Mouse (Mus musculus) ovary, postnatal 14 days (tissue): ENCODE measurements around the gene Zdhhc21.
A peak's percentile ranks its signal among the peaks of the same experiment; 100 is the strongest.

Experiments used
- DNase-seq: peaks from one replicate; pipeline ENCODE4 v3.0.0; 2022; ENCODE audit warnings: low spot score

Gene Zdhhc21

DNA sequence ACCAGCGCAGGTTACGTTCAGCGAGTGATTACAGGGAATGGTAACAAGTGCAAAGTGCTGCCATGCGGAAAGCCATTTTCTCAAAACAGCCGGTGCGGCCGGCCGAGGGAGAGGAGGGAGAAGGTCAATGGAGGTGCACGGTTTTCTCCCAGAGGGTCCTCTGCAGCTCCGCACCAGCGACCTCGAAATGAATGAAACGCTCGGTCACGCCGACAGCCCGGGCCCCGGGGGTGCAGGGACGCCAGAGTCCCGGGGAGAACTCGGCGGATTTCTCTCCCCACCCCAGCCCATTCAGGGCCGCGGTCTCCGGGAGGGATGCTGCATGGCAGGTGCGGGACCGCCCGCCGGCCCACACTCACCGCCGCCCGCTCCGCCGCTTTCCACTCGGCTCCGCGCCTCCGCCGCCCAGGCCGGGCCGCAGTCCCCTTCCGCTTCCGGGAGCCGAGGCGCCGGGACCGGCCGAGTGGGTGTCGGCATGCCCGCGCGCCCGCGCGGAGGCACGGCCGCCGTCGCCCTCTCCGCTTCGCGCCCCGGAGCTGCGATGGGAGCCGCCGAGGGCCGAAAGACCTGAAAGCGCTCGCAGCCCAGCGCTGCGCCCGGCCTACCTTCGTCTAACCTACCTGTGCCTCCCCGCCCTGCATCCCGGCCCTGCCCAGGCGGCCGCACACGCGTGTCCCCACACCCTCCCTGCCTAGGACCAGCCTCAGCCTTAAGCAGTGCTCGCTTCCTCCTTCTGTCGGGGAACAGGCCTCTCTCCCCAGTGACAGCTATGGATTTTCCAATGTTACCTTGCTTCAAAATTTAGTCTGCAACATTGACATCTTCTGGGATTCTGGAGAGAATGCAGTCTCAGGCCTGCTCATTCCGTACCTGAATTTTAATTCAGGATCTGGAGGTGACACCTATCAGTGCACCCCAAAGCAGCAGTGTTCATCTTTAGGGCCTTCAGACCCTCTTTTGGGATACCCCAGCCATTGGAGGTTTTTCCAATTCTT lies at the start of gene Zdhhc21:
Zdhhc21 (minus strand) TSS at position 828 of the 995 bp plus-strand sequence.
- DNase-seq = peak; percentile 82

DNA sequence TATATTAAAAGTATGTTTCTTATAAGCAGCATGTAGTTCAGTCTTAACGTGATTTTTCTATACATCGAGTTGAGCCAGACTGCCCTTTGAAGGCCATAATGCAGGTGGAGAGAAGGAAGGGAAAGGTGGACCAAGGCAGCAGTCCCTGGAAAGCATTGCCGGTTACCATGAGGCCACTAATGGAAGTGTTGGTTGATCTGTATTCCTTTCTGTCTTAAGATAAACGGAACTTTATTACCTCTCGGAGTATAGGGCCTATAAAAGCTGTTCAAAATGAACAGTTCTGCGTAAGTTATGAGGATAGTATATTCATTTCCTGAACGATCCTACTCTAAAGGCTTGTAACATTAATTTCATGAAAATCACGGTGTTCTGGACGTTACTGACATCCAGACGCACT lies 35.5 kb upstream of the Zdhhc21 start:
- DNase-seq = no peak

DNA sequence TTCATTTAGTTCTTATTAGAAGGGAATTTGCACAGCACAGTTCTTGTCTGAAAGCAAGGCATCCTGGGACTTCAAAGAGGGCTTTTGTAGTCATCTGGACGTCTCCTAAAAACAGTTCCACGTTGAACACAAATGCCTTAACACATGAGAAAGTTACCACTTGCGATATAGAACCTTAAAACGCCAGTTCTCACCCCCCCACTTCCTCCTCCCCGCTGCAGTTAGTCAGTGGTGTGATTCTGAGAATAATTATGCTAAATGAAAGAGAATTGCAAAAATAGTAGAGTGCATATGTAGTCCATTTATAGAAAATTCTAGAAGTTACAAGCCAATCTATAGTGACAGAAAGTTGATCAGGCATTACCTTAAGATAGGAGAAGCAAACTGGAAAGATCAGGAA lies 32.5 kb upstream of the Zdhhc21 start:
- DNase-seq = no peak

DNA sequence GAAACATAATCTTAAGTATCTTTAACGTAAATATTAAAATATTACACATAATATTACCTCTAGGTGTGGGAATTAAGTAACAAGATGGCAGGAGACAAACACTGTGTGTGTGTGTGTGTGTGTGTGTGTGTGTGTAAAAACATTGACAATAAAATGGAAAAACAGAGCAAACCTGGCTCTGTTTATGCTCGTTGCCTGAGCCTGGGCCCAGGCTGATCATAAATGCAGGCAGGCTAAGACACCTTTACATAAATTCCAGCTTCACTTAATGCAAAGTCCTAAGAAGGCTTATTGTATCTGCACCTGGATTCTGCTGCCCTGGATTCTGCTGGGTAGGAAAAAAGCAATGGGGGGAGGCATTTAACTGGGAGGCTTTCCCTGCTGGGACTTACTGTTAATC lies 31.8 kb upstream of the Zdhhc21 start:
- no peak for DNase-seq

DNA sequence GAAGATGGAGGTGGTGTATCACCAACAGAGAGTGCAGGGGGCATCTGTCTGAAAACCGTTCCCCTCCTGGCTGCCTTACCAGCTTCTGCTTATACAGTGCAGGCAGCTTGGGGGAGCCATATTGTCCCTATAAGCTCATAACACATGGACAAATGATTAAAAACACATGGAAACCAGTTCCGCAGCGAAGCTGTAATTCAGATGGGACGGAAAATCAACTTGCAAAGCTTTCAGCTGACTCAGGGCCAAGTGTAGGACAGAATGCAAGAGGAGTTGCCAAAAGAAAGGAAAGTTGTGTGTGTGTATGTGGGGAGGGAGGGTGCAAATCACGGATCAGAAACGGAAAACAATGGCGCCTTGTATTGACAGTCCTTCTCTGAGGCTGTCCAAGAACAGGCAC lies 31.3 kb upstream of the Zdhhc21 start:
- no peak for DNase-seq

DNA sequence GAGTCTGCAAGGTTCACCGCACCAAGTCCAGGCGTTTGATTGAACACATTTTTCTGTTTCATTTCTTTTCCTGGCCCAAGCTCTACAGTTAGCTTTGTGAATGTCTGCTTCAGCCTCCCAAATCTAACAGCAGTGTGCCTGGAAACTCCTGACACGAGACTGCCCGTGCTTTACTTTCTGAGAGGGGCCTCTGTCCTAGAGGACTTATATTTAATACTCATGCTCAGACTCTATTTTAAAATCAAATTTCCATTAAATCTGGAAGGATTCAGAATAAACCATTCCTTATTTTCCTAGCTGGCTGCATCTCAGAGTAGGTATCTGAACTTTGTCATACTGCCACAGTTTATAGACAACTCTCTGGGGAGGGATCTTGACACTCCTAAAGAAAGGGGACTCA lies 30.8 kb upstream of the Zdhhc21 start:
- DNase-seq = no peak

DNA sequence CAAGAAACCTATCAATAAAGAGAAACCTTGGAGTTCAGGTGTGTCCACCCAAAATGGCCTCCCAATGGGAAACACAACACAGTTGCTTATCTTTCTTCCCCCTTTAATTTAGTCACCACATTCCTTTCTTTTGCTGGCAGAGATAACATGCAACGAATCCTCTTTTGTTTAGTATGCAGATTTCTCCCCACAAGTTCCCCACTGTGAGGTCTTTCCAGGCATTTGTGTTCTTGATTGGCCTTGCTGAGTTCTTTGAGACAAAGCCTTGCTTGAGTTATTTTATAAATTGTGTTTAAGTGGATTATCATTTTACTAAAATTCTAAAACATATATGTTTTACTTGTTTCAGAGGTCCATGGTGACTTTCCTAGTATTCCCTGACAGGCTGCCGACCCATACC lies 26.4 kb upstream of the Zdhhc21 start:
- no peak for DNase-seq

DNA sequence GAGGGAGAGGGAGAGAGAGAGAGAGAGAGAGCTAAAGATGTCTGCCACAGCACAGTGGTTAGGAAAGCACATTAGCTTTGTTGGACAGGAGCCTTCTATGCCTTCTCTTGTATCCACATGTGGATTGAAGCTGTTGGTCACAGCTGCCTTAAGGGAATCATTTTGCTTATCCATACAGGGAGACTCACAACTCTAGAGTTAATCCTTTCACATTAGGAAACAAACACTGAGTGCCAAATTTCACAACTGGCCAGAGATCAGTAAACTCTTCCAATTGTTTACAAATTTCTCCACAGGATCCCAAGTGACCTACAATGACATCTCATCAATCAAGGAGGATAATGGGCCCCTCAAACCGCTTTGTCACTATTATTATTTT lies 25.8 kb upstream of the Zdhhc21 start:
- DNase-seq = no peak

DNA sequence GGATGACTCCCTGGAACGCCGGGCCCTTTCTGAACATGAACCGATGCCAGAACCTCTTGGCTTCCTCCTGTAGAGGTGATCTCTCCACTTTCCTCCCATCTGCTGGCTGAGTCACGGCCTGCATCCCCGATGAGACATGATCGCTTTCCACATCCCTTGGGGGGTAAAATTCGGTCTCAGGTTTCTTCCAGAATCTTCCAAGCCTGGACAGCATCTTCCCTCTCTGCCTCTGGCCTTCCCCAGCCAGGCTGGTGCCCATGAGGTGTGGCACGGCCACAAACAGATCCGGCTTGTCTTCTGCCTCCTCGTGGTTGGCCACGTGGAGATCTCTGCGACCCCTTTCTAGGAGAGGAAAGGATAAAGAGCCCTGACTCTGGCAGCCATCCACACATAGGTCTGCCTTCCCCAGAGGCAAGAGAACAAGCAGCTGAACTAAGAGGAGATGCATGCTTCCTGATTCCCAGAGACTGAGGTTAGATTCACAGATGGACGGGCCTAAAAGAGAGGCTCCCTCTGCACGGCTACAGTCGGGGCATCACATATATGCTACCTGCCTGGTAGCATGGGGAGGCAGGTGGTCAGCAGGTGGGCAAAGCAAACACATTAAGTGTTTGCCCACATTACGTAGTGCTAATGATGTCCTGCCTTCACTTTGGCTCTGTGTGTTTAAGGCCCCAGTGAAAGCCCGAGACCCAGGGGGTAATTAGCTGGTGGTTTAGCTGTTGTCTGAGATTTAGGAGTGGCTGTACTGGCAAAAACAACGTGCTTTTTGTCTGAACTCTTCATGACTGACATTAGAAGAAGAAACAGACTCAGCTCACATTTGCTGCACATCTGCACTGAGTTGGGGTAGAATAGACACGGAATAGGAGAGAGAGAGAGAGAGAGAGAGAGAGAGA lies 25.1 kb upstream of the Zdhhc21 start, which contains the start of gene Cer1:
Cer1 (minus strand) TSS at position 513 of the 899 bp plus-strand sequence.
- DNase-seq = no peak

DNA sequence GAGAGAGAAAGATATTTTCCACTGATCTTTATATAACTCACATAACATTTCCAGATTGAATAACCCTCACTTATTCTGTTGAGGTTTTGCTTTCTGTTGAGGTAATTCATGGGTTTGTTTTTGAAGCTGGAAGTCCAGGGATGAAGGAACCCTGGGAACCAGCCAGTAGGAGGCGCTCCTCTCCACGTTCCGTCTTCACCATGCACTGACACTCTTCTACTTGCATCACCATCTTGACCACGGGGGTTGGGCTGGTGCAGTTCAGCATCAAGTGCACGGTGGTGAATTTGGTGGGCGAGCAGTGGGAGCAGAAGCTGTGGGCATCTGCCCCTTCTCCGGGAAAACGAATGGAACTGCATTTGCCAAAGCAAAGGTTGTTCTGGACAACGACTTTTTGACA lies 22.7 kb upstream of the Zdhhc21 start:
- DNase-seq = no peak

DNA sequence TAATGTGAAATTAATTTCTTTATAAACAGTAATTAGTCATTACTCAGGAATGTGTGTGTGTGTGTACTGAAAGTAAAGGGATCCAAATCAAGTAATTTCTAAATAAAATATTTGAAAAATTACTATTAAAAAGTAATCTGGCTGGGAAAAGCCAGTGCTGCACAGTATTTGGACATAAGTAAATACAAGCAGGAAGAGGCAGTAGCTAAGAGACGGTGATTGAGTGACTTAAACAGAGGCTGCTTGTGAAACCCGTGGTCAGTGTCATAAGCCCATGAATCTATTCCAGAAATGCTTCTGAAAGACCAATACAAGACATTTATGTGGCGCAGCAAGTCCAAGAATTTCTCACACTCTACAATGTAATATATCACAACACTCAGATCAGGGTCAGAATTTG lies 21.6 kb upstream of the Zdhhc21 start:
- DNase-seq = no peak

DNA sequence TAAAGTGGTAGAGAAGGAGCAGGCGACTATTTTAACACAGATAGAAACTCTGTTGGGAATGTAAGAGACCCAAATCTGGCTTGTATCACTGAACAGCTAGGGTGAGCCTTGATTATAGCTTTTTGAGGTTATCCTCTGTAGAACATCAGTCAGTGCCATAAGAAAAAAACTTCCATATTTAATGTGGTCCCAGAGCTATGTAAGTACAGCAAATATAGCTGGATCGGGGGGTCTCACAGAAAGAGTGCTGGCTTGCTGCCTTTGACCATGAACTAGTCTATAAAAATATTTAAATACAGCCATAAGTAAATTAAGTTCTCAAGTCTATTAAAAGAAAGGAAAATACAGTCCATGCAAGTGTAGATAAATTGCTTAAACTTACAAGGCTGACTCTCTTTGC lies 20.5 kb upstream of the Zdhhc21 start:
- no peak for DNase-seq

DNA sequence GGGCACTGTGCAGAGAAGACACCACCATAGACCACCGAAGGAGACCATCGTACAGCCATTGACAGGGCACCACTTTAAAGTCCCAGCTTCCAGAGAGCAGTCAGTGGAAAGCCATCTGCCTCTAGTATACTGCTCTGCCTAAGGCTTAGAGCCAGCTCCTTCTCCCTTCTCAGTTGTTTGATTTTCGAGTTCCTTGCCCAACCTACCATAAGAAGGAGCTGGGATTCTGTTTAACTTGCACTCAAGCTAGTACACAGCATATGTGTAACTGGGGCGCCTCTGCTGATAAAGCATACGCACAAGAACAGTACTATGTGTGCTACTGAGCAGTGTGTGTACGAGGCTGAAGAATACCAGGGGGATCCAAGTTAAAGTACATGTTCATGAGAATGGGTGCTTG lies 19.4 kb upstream of the Zdhhc21 start:
- DNase-seq = no peak

DNA sequence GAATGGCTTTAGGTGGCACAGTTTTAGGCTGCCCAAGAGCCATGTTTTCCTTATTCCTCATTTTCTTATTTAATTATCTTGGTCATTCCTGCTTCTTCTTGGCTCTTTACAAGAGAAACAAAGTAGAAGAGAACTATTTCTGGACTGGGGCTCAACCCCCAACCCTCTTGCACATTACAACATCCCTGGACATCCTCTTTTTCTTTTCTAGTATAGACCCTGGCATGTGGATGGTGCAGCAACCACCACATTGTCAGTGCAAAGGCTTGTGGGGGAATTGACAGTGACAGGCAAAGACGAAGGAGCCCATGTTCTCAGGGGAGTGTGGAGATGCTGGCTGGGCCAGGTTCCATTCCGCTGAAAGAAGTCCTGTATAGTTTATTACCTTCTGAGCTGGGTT lies 16.9 kb upstream of the Zdhhc21 start:
- DNase-seq = no peak

DNA sequence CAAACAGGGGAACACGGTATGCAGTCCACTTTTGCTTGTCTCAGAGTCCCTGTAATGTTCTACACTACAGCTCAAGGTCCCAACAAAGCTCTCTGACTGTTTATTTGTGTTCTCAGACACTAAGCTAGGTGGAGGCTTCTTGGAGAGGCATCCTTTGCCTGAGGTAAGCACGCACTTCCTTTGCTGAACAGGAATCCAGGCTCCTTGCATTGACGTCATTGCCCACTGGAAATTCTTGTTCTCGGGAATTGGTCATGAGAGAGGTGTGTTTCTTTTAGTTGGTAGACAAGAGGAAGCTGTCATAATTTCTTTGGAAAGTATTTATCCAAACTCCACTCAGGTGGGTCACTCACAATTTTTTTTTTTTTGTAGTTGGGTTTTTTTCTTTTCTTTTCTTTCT lies 15.8 kb upstream of the Zdhhc21 start:
- no peak for DNase-seq

DNA sequence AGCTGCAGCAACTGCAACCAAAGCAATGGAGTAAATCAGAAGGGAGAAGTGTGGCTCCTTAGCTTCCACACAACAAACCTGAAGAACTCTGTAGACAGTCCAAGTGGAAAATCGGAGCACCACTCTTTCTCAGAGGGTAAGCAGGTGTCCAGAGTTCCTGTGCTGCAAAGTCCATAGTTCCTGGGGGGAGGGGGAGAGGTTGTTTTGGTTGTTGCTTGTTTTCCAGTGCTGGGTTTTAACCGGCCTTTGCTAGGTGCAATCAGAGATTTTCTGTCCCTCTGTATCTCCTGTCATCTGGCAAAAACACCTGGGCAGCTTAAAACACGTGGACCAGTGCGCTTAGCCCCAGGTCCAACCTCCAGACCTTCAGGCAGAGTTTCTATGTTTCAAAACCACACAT lies 15.0 kb upstream of the Zdhhc21 start:
- no peak for DNase-seq

DNA sequence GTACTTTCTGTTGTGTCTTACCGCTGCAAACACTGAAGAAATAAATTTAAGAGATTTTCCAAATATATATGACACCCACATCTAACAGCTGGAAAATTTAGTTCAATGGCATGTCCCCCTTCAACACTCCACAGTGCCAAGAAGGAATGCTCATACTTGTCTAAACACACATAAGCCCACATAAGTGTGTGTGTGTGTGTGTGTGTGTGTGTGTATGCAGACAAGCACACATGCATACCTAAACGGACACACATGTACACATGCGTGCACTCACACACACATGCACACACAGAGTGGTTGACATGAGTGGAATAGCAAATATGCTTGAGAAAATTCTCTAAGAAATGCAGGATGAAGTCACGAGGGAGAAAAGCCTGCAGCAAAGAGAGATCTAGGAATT lies 12.8 kb upstream of the Zdhhc21 start:
- DNase-seq = no peak

DNA sequence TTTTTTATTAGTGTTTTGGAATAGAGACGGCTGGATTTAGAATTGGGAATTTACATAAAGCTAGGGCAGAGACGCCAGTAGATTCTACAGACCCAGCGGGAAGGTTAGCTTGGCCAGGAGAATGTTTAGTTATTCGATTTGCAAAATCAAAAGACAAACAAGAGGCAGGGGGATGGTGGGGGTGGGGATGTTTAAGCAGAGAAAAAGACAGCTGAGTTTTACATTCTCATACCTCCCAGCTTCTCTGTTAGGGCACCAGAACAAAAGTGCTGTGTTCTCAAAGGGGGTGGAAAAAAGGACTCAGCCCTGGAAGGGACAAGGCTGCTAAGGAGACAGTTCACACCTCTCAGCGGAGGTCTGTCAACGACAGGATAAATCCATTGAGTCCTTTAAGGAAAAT lies 12.4 kb upstream of the Zdhhc21 start:
- no peak for DNase-seq

DNA sequence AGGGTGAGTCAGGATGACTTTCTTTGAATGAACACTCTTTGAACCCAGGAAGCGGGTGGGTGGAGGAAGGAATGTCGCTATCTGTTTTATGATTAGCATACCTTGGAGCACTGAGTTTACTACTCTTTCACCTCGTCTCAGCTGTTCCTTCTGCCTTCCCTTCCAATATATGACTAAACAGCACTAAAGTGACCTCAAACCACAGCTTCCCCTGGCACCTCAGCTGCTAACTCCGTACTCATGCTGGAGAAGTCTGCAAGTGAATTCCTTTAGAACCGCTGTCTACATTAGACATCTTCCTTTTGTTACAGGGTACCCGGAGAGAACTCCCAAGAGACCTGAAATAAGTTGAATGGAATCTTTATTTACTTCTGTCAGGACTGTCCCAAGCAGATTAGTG lies 11.2 kb upstream of the Zdhhc21 start:
- no peak for DNase-seq

DNA sequence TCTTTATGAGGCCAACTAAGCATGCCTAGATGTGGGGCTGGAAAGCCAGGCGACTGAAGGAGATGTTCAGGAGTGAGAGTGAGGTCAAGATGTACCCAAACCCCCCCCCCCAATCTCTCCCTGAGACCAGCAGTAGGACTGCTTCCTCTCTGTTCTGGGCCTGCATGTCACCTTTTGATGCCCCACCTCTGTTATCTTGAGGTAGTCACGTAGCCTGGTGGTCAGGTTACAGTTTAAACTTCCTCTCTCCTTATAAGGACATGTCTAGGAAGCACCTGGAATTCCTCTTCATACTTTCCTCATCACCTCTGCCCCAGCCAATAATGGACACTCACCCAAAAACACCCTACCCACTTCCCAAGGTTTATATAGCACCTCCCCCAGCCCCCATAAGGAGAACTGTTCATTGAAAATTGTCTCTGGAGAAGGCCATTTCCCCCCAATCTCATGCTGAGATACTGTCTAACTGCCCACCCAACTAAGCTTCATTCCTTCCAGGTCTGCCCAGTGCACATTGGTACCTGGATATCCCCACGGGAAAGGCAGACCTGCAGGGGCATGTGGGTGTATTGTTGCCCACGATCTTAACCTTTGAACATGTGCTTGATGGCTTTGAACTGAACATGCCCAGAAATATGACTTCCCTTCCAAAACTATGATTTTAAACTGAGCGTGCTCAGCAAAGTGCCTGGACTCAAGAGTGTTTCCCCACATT lies 8.1 kb upstream of the Zdhhc21 start:
- DNase-seq = no peak

DNA sequence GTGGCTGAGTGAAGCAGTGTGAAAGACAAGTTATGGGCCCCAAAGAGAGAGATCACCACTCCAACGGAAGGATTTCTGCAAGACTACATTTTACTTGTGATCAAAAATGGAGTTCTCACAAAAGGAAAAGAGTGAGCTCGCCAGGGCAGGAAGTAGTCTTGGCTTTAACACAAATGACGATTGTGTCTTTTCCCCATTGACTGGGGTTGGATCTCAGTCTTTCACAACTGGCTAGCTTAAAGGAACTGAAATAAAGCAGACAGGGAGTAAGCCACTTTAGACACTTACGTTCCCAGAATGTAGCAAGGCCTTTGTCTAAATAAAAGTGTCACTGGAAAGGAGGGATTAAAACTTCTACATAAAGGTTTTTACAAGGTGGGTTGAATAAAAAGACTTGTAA lies 7.4 kb upstream of the Zdhhc21 start:
- DNase-seq = no peak

DNA sequence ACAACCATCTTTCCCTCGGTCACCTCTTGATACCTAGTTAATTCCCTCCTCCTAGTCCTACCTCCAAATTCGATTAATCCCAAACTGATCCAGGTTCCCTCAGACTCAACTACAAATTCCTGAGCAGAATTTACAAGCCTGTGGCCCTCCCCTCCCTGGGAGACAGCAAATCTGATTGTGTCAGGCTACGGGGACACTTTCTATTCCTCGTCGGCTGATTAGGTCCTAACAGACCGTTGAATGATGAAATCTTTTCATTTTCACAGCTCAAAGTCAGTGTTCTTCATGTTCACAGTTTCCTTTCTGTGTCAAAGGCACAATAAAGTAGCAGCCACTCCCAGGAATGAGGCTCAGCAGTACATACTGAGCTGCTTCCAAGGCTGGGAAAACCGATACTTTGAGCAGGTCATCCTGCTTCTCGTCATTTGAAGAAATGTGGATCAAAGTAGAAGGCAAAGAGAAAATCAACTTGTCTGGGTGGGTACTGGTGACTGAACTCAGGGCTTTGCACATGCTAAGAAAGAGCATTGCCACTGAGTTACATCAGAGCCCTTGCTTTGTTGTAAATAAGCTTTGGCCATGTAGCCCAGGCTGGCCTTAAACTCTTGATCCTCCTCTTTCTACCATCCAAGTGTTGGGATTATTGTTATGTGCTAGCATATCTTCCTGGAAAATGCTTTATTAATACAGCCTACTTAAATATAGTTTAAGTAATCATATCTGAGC lies 5.4 kb upstream of the Zdhhc21 start:
- no peak for DNase-seq
